Mouse (Mus musculus) stomach, postnatal 0 days (tissue): Measurements from ENCODE around the gene Olfr1351. TPM values are rescaled to one million over a fixed set of nuclear protein-coding genes. Genes with fewer than 3 reads are reported as not detected.
"Not testable (repeated sequence)": the region's sequence is repeated elsewhere in the genome, so short reads cannot be mapped to it uniquely, and the experiment has no call there.

Experiments used
- ATAC-seq: fragments of 200-750 bp; cut with Nextera tagmentation; 2 replicates; pipeline ENCODE4 v1.8.0; 2017; ENCODE audit not compliant: low FRiP score, low TSS enrichment
- DNase-seq: peaks from one replicate; pipeline ENCODE4 v3.0.0-alpha.2; 2016; ENCODE audit warnings: low spot score
- H3K27ac ChIP-seq: fragments of 300-500 bp; sonication (generic); replicated peaks from 2 replicates; pipeline ENCODE4 v1.5.1; 2014; ENCODE audit warnings: mild to moderate bottlenecking, control low read depth
- H3K27me3 ChIP-seq: fragments of 300-500 bp; sonication (generic); 2 replicates; pipeline ENCODE4 v1.6.1; 2014; ENCODE audit warnings: low read length; ENCODE audit not compliant: control insufficient read depth, insufficient read depth
- H3K36me3 ChIP-seq: fragments of 300-500 bp; sonication (generic); 2 replicates; pipeline ENCODE4 v1.6.1; 2014; ENCODE audit warnings: low read length, mixed read lengths; ENCODE audit not compliant: control insufficient read depth, insufficient read depth
- H3K4me1 ChIP-seq: fragments of 300-500 bp; sonication (generic); replicated peaks from 2 replicates; pipeline ENCODE4 v1.6.1; 2014; ENCODE audit warnings: antibody characterized with exemption; ENCODE audit not compliant: control insufficient read depth, insufficient read depth
- H3K4me2 ChIP-seq: fragments of 300-500 bp; sonication (generic); replicated peaks from 2 replicates; pipeline ENCODE4 v1.6.1; 2014; ENCODE audit warnings: low read depth, mild to moderate bottlenecking, control low read depth, moderate library complexity
- H3K4me3 ChIP-seq: fragments of 300-500 bp; sonication (generic); 2 replicates; pipeline ENCODE4 v1.5.1; 2014; ENCODE audit warnings: low read depth, low read length, control low read depth
- H3K9ac ChIP-seq: fragments of 300-500 bp; sonication (generic); 2 replicates; pipeline ENCODE4 v1.6.1; 2014; ENCODE audit warnings: mild to moderate bottlenecking, low read length, control low read depth, mixed read lengths
- H3K9me3 ChIP-seq: fragments of 300-500 bp; sonication (generic); 2 replicates; pipeline ENCODE4 v1.6.1; 2016; ENCODE audit warnings: low read length; ENCODE audit not compliant: control insufficient read depth
- CTCF ChIP-seq: IDR thresholded peaks from 2 replicates; pipeline ENCODE4 v1.5.1; 2016; ENCODE audit warnings: antibody characterized with exemption, low read depth, mild to moderate bottlenecking, moderate library complexity
- EP300 ChIP-seq: optimal IDR thresholded peaks from 2 replicates; pipeline ENCODE3; 2016; ENCODE audit warnings: antibody characterized with exemption
- WGBS: fragments of 180-500 bp; shearing (Covaris S2); extraction: QIAGEN DNeasy Blood & Tissue Kit; methylation state at CpG from one replicate; pipeline ENCODE4 v1.1.7; 2014; 5-methylcytosine and 5-hydroxymethylcytosine counted together
- polyA plus RNA-seq: library from polyadenylated mRNA; unstranded; fragments of >200 nt; fragmentation: Nextera tagmentation; extraction: Ambion mirVana; gene quantifications from 2 replicates; pipeline ENCODE4 v1.2.1, GENCODE M21; 2015

Gene Olfr1351
- not detected in 2 replicates for polyA plus RNA-seq

- WGBS = 75% methylated on average over 1 of the region's 1 CpGs
- ATAC-seq = no peak
Measured at GRCm38 (mm10) chr10:79012172-79012571, at the start of gene Olfr1351. Gene Olfr1351 (plus strand): TSS chr10:79012472.

DNA sequence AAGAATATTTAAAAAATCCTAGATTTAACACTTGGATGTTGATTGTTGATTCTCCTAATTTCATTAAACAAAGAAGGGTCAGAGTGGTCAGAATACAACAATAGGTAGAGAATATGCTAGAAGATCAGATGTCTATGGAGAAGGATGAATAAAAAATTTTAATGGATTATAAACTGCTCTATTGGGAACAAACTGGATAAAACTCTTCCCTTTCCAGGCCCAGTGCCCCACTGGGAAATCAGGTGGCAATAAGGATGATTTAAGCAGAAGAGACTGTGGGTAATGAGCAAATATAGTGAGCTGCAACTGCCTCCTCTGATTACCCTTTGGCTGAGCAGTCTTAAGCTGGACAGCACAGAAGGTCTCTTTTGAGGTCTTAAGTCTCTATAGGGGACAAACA lies 49.3 kb upstream of the Olfr1351 start, which contains the start of gene Olfr1353:
Olfr1353 (plus strand) TSS at position 301 of the 400 bp plus-strand sequence.
- H3K9ac ChIP-seq, DNase-seq, ATAC-seq, H3K27me3 ChIP-seq, H3K27ac ChIP-seq, H3K9me3 ChIP-seq, H3K36me3 ChIP-seq, H3K4me3 ChIP-seq, H3K4me2 ChIP-seq, H3K4me1 ChIP-seq: not testable (repeated sequence)

More at GRCm38 (mm10) chr10:79012172-79012571, at the start of gene Olfr1351:
- no peak within 1 kb of the TSS for H3K27ac ChIP-seq
- H3K9ac ChIP-seq = no peak within 1 kb of the TSS
- no peaks in the 10 kb centered on the region for H3K4me1 ChIP-seq
- no peak within 1 kb of the TSS for H3K4me3 ChIP-seq
- DNase-seq = no peak
- no peak within 1 kb of the TSS for H3K4me2 ChIP-seq
- H3K9me3 ChIP-seq = no peaks in the 10 kb centered on the region
- no peaks in the 10 kb centered on the region for H3K27me3 ChIP-seq
- TF ChIP-seq CTCF (no peak), EP300 (no peak)
- H3K36me3 ChIP-seq = no peaks in the 10 kb centered on the region

GRCm38 (mm10) chr10:78980750-78981149 lies 31.5 kb upstream of the Olfr1351 start, which contains the start of gene Olfr1352:
Gene Olfr1352 (plus strand): TSS chr10:78981050.
- no peaks in the 10 kb centered on the region for H3K36me3 ChIP-seq
- H3K4me3 ChIP-seq = no peak within 1 kb of the TSS
- H3K4me1 ChIP-seq = no peaks in the 10 kb centered on the region
- no peak for TF ChIP-seq EP300
- no peak for TF ChIP-seq CTCF
- H3K27ac ChIP-seq = no peak within 1 kb of the TSS
- H3K9me3 ChIP-seq = no peaks in the 10 kb centered on the region
- H3K27me3 ChIP-seq = no peaks in the 10 kb centered on the region
- ATAC-seq = no peak
- no peak within 1 kb of the TSS for H3K4me2 ChIP-seq
- no peak within 1 kb of the TSS for H3K9ac ChIP-seq
- DNase-seq = no peak

GRCm38 (mm10) chr10:79028441-79028840 lies 16.2 kb downstream of the Olfr1351 start, which contains the start of gene Olfr57:
Gene Olfr57 (plus strand): TSS chr10:79028741.
- no peaks in the 10 kb centered on the region for H3K4me1 ChIP-seq
- H3K4me2 ChIP-seq = no peak within 1 kb of the TSS
- no peaks in the 10 kb centered on the region for H3K27me3 ChIP-seq
- TF ChIP-seq CTCF = no peak
- TF ChIP-seq EP300 = no peak
- DNase-seq (no peak), ATAC-seq (no peak)
- H3K4me3 ChIP-seq = no peak within 1 kb of the TSS
- no peaks in the 10 kb centered on the region for H3K36me3 ChIP-seq
- H3K9ac ChIP-seq = no peak within 1 kb of the TSS
- H3K27ac ChIP-seq = no peak within 1 kb of the TSS
- no peaks in the 10 kb centered on the region for H3K9me3 ChIP-seq

GRCm38 (mm10) chr10:79042457-79042856 lies 30.2 kb downstream of the Olfr1351 start:
- not testable (repeated sequence) for H3K4me1 ChIP-seq, H3K9ac ChIP-seq, H3K9me3 ChIP-seq, H3K4me3 ChIP-seq, ATAC-seq, H3K4me2 ChIP-seq, H3K36me3 ChIP-seq, DNase-seq, H3K27ac ChIP-seq, H3K27me3 ChIP-seq
- WGBS = 83% methylated on average over 2 of the region's 2 CpGs

DNA sequence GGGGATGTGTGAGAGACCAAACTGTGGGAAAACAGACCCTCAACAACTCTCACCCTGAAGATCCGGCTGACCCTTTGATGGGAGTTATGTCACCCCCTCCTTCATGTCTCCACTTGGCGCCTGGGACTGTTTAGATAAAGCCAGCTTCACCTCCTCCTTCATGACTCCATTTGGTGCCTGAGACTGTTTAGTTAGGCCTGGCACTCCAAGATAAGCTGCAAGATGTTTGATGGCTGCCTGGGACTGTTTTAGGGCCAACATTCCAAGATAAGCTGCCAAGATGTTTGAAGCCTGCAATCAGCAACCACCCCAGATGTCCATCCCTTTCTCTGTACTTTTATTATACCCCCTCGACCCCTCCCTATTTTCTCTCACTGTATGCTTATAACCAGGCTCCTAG lies 45.1 kb downstream of the Olfr1351 start:
- H3K4me3 ChIP-seq, DNase-seq, ATAC-seq, H3K4me2 ChIP-seq, H3K36me3 ChIP-seq, H3K9me3 ChIP-seq, H3K27me3 ChIP-seq, H3K4me1 ChIP-seq, H3K27ac ChIP-seq, H3K9ac ChIP-seq: not testable (repeated sequence)
- 59% methylated on average over 3 of the region's 3 CpGs for WGBS

Other genes with a start within 250 kb of the Olfr1351 start
- 0.23 and 0.38 TPM in 2 replicates for gene Slc1a6, start 232.0 kb upstream of the Olfr1351 start, polyA plus RNA-seq
- not detected in 2 replicates for gene Olfr1356, start 160.3 kb upstream of the Olfr1351 start, polyA plus RNA-seq
- gene Olfr1355, start 136.9 kb upstream of the Olfr1351 start, polyA plus RNA-seq = not detected in 2 replicates
- not detected in 2 replicates for gene Olfr1354, start 99.3 kb upstream of the Olfr1351 start, polyA plus RNA-seq
- gene Olfr8, start 61.8 kb upstream of the Olfr1351 start, polyA plus RNA-seq = not detected in 2 replicates
- gene Olfr1353, start 49.2 kb upstream of the Olfr1351 start, polyA plus RNA-seq = not detected in 2 replicates
- not detected in 2 replicates for gene Olfr1352, start 31.4 kb upstream of the Olfr1351 start, polyA plus RNA-seq
- 0.12 TPM in 1 of 2 replicates, not detected in the other for gene Olfr57, start 16.3 kb downstream of the Olfr1351 start, polyA plus RNA-seq
- gene 2610008E11Rik, start 85.1 kb downstream of the Olfr1351 start, polyA plus RNA-seq = 7.3 and 7.7 TPM in 2 replicates
- gene Vmn2r80, start 136.3 kb downstream of the Olfr1351 start, polyA plus RNA-seq = not detected in 2 replicates
- gene Vmn2r81, start 235.2 kb downstream of the Olfr1351 start, polyA plus RNA-seq = not detected in 2 replicates